ENCODE assay signal across 9 mouse cellular contexts in the genomic region with DNA sequence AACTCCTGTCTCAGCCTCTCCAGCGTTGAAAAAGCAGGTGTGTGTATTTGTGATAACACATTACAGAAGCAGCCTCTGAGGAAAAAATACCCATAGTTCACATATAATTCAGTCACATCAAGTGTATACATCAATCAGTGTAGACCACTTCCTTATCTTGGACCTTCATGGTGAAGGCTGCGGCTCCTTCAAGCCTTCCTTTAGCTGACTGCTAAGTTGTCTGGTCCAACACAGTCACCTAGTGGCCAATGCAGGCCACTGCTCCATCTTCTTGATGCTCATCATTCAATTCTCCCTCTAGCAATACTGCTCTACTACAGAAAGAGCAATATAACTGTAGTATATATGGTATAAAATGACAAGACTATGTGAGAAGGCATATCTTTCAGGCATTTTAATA.
DNase-seq lines count a peak whose midpoint lies in the region; ATAC-seq and TF ChIP-seq lines count a peak whose summit lies in the region.
"Had no signal": no experiment of that assay in that cellular context is flagged by ENCODE, and none has a peak within 500 bp of the region (broad histone marks: within the 10 kb centered on the region; RNA-seq: fewer than 3 reads in every experiment).

No protein-coding gene starts in this region.

- H3K79me2 ChIP-seq in liver, adult 2 months (ENCODE audit: control insufficient read depth, insufficient read depth, low read length), result no peaks in the 10 kb centered on the region

- no peak for ATAC-seq in liver, embryonic 11.5 days (replicated peaks; ENCODE audit: low FRiP score)
- ATAC-seq in hindbrain, embryonic 15.5 days (ENCODE audit: low FRiP score, low read depth), result peak; percentile 48; the same call in 1 of the 2 replicates

- H3K36me3 ChIP-seq in liver, adult 2 months (ENCODE audit: control insufficient read depth, insufficient read depth, low read length), result no peaks in the 10 kb centered on the region
- no peaks in the 10 kb centered on the region for H3K36me3 ChIP-seq in liver, embryonic 11.5 days (ENCODE audit: control insufficient read depth, insufficient read depth, low read length)
- peaks cover 61% of the 10 kb centered on the region for H3K36me3 ChIP-seq in hindbrain, embryonic 15.5 days

- no peaks in the 10 kb centered on the region for H3K4me1 ChIP-seq in liver, adult 2 months (ENCODE audit: control insufficient read depth, insufficient read depth, low read length)
- no peaks in the 10 kb centered on the region for H3K4me1 ChIP-seq in liver, embryonic 11.5 days (replicated peaks; ENCODE audit: control insufficient read depth, insufficient read depth, low read length)
- no peaks in the 10 kb centered on the region for H3K4me1 ChIP-seq in hindbrain, embryonic 15.5 days (replicated peaks)

- peak; percentile 40; the same call in 1 of the 2 replicates for TF ChIP-seq CTCF in liver, adult 2 months (IDR thresholded peaks at IDR 0.05; ENCODE audit: low read depth, low read length)

- no peak overlapping the region; the same call in 1 of the 2 replicates for H3K4me3 ChIP-seq in liver, adult 2 months (ENCODE audit: insufficient read depth, low read depth, low read length)
- no peak overlapping the region for H3K4me3 ChIP-seq in liver, embryonic 11.5 days (ENCODE audit: low read depth, low read length)
- no peak overlapping the region for H3K4me3 ChIP-seq in hindbrain, embryonic 15.5 days
- H3K4me3 ChIP-seq: myocyte had no signal

- no peak overlapping the region for H3K9ac ChIP-seq in liver, adult 2 months (ENCODE audit: low read depth, low read length)
- H3K9ac ChIP-seq in liver, embryonic 11.5 days (ENCODE audit: low read depth, low read length), result no peak overlapping the region
- no peak overlapping the region for H3K9ac ChIP-seq in hindbrain, embryonic 15.5 days

- H3K27me3 ChIP-seq in liver, adult 2 months (ENCODE audit: control insufficient read depth, insufficient read depth, low read length), result no peaks in the 10 kb centered on the region
- H3K27me3 ChIP-seq in liver, embryonic 11.5 days (replicated peaks; ENCODE audit: control insufficient read depth, insufficient read depth, low read length), result no peaks in the 10 kb centered on the region
- no peaks in the 10 kb centered on the region for H3K27me3 ChIP-seq in hindbrain, embryonic 15.5 days

- 63% methylated on average over 2 of the region's 2 CpGs for WGBS in liver, adult 2 months
- 38% methylated on average over 2 of the region's 2 CpGs for WGBS in liver, embryonic 11.5 days
- WGBS in hindbrain, embryonic 15.5 days, result 71% methylated on average over 2 of the region's 2 CpGs

- peak; percentile 49 to 74 for DNase-seq in cerebellum, postnatal 25 days
- no peak for DNase-seq in cerebellum, adult 11 months
- no peak for DNase-seq in liver, adult 2 months (ENCODE audit: extremely low read depth, low read depth, low spot score)
- no peak for DNase-seq in liver, embryonic 11.5 days (ENCODE audit: low spot score)
- DNase-seq in NIH3T3 (ENCODE audit: low read depth), result peak; percentile 52
- peak; percentile 61 for DNase-seq in lung, postnatal 36 days
- no peak for DNase-seq in urinary bladder, postnatal 10 days (ENCODE audit: low spot score)

- H3K9me3 ChIP-seq in liver, embryonic 11.5 days (ENCODE audit: control insufficient read depth, low read length), result no peaks in the 10 kb centered on the region
- H3K9me3 ChIP-seq in hindbrain, embryonic 15.5 days, result no peaks in the 10 kb centered on the region

- TF ChIP-seq POLR2A in liver, adult 2 months (IDR thresholded peaks at IDR 0.05; ENCODE audit: extremely low read depth, insufficient read depth, low read length), result no peak

- no peak overlapping the region for H3K4me2 ChIP-seq in liver, embryonic 11.5 days
- no peak overlapping the region for H3K4me2 ChIP-seq in hindbrain, embryonic 15.5 days

- no peak overlapping the region for H3K27ac ChIP-seq in liver, adult 2 months (replicated peaks; ENCODE audit: insufficient read depth, low read depth, low read length)
- H3K27ac ChIP-seq in liver, embryonic 11.5 days (ENCODE audit: low read depth, low read length), result no peak overlapping the region
- no peak overlapping the region for H3K27ac ChIP-seq in hindbrain, embryonic 15.5 days (replicated peaks)

Comparison
In these comparisons a context has a peak if more than half of its experiments do, and no peak if none do; other contexts are left out.
1. DNase-seq: peak in cerebellum, postnatal 25 days (2 of 2), NIH3T3 (single experiment) and lung, postnatal 36 days (single experiment); none in cerebellum, adult 11 months (single experiment), liver, adult 2 months (single experiment), liver, embryonic 11.5 days (single experiment) and urinary bladder, postnatal 10 days (single experiment).